Mouse (Mus musculus) MEL (cell line): ENCODE data around the gene Rgl3. TPM values are rescaled to one million over a fixed set of nuclear protein-coding genes. Genes with fewer than 3 reads are reported as not detected.
A peak's percentile ranks its signal among the peaks of the same experiment; 100 is the strongest.

Source experiments
- DNase-seq: peaks from one replicate; pipeline ENCODE4 v3.0.0; 2011; ENCODE audit warnings: low read depth, low spot score
- H3K27ac ChIP-seq: 2 replicates; pipeline ENCODE4 v1.5.1; 2012; ENCODE audit warnings: low read depth, mild to moderate bottlenecking, control low read depth, low read length, moderate library complexity; ENCODE audit not compliant: control insufficient read depth
- H3K27me3 ChIP-seq, 2 experiments: fragments of 150-350 bp in 1 of 2; sonication (generic) in 1 of 2; 2 replicates each; pipeline ENCODE4 v1.6.1; 2012; ENCODE audit warnings: low read length in 2 of 2, mild to moderate bottlenecking in 2 of 2, improper control_type of control experiment in 1 of 2, moderate library complexity in 1 of 2; ENCODE audit not compliant: insufficient read depth in 2 of 2, control insufficient read depth in 1 of 2
- H3K36me3 ChIP-seq, 2 experiments: 2 replicates each; pipeline ENCODE4 v1.6.1; 2012 to 2014; ENCODE audit warnings: low read length in 2 of 2, improper control_type of control experiment in 1 of 2, inconsistent platforms in 1 of 2, mild to moderate bottlenecking in 1 of 2; ENCODE audit not compliant: insufficient read depth in 2 of 2, control insufficient read depth in 1 of 2
- H3K4me1 ChIP-seq, 2 experiments: fragments of 150-350 bp in 1 of 2; sonication (generic) in 1 of 2; 2 replicates each; pipeline ENCODE4 v1.6.1; 2012; ENCODE audit warnings: low read length in 2 of 2, improper control_type of control experiment in 1 of 2, mild to moderate bottlenecking in 1 of 2; ENCODE audit not compliant: insufficient read depth in 2 of 2, control insufficient read depth in 1 of 2
- H3K4me3 ChIP-seq, 2 experiments: fragments of 150-350 bp in 1 of 2; sonication (generic) in 1 of 2; 2 replicates each; pipeline ENCODE4 v1.5.1; 2012; ENCODE audit warnings: low read depth in 2 of 2, low read length in 2 of 2, mild to moderate bottlenecking in 2 of 2, moderate library complexity in 2 of 2, control low read depth in 1 of 2, improper control_type of control experiment in 1 of 2; ENCODE audit not compliant: control insufficient read depth in 1 of 2, insufficient read depth in 1 of 2
- H3K79me2 ChIP-seq: 2 replicates; pipeline ENCODE4 v1.6.1; 2012; ENCODE audit warnings: mild to moderate bottlenecking, low read length, moderate library complexity; ENCODE audit not compliant: control insufficient read depth, poor library complexity, insufficient read depth
- H3K9ac ChIP-seq: 2 replicates; pipeline ENCODE4 v1.6.1; 2012; ENCODE audit warnings: low read depth, mild to moderate bottlenecking, control low read depth, low read length, moderate library complexity; ENCODE audit not compliant: control insufficient read depth, poor library complexity, severe bottlenecking
- H3K9me3 ChIP-seq: fragments of 150-350 bp; sonication (generic); replicated peaks from 2 replicates; pipeline ENCODE4 v1.6.1; 2012; ENCODE audit warnings: mild to moderate bottlenecking, low read length, improper control_type of control experiment, moderate library complexity; ENCODE audit not compliant: insufficient read depth
- BHLHE40 ChIP-seq: IDR thresholded peaks from 2 replicates; pipeline ENCODE4 v1.6.1; 2012; ENCODE audit warnings: low read depth, mild to moderate bottlenecking, inconsistent platforms, low read length, improper control_type of control experiment, borderline replicate concordance
- CHD1 ChIP-seq: IDR thresholded peaks from 2 replicates; pipeline ENCODE4 v1.6.1; 2012; ENCODE audit warnings: low read depth, mild to moderate bottlenecking, inconsistent platforms, low read length, improper control_type of control experiment
- CTCF ChIP-seq, 3 experiments: IDR thresholded peaks in 2 of 3; conservative IDR thresholded peaks in 1 of 3; 2 replicates each; pipeline ENCODE4 v1.5.1; 2011 to 2012; ENCODE audit warnings: low read length in 3 of 3, low read depth in 2 of 3, mild to moderate bottlenecking in 2 of 3, improper control_type of control experiment in 1 of 3, inconsistent platforms in 1 of 3, mixed read lengths in 1 of 3, moderate library complexity in 1 of 3; ENCODE audit not compliant: control insufficient read depth in 1 of 3, insufficient read depth in 1 of 3, poor library complexity in 1 of 3, severe bottlenecking in 1 of 3
- ELF1 ChIP-seq: IDR thresholded peaks from 2 replicates; pipeline ENCODE4 v1.6.1; 2014; ENCODE audit warnings: low read depth, mild to moderate bottlenecking, inconsistent platforms, low read length, improper control_type of control experiment, moderate library complexity
- EP300 ChIP-seq, 2 experiments: IDR thresholded peaks; 2 replicates each; pipeline ENCODE4 v1.6.1; 2011; ENCODE audit warnings: improper control_type of control experiment in 2 of 2, low read length in 2 of 2, low read depth in 1 of 2, mild to moderate bottlenecking in 1 of 2
- ETS1 ChIP-seq: IDR thresholded peaks from 2 replicates; pipeline ENCODE4 v1.6.1; 2012; ENCODE audit warnings: low read depth, mild to moderate bottlenecking, inconsistent platforms, low read length, improper control_type of control experiment, moderate library complexity
- GATA1 ChIP-seq: IDR thresholded peaks from 2 replicates; pipeline ENCODE4 v1.6.1; 2011; ENCODE audit warnings: low read depth, low read length, improper control_type of control experiment
- HCFC1 ChIP-seq: IDR thresholded peaks from 2 replicates; pipeline ENCODE4 v1.6.1; 2012; ENCODE audit warnings: low read depth, mild to moderate bottlenecking, inconsistent platforms, low read length, improper control_type of control experiment, moderate library complexity
- JUND ChIP-seq: IDR thresholded peaks from 2 replicates; pipeline ENCODE4 v1.6.1; 2011; ENCODE audit warnings: low read depth, mild to moderate bottlenecking, improper control_type of control experiment, low read length
- KAT2A ChIP-seq: conservative IDR thresholded peaks from 2 replicates; pipeline ENCODE4 v1.6.1; 2012; ENCODE audit warnings: low read depth, low read length, improper control_type of control experiment, inconsistent platforms
- MAFK ChIP-seq: IDR thresholded peaks from 2 replicates; pipeline ENCODE4 v1.6.1; 2011; ENCODE audit warnings: low read depth, mild to moderate bottlenecking, low read length, improper control_type of control experiment, borderline replicate concordance
- MAZ ChIP-seq: IDR thresholded peaks from 2 replicates; pipeline ENCODE4 v1.6.1; 2012; ENCODE audit warnings: low read depth, mild to moderate bottlenecking, inconsistent platforms, low read length, improper control_type of control experiment
- MEF2A ChIP-seq: IDR thresholded peaks from 2 replicates; pipeline ENCODE4 v1.6.1; 2014; ENCODE audit warnings: low read depth, mild to moderate bottlenecking, inconsistent platforms, low read length, improper control_type of control experiment; ENCODE audit not compliant: poor library complexity, insufficient replicate concordance, severe bottlenecking; ENCODE audit errors: extremely low read depth
- MXI1 ChIP-seq: IDR thresholded peaks from 2 replicates; pipeline ENCODE4 v1.6.1; 2011; ENCODE audit warnings: mild to moderate bottlenecking, low read depth, low read length, improper control_type of control experiment
- MYB ChIP-seq: IDR thresholded peaks from 2 replicates; pipeline ENCODE4 v1.6.1; 2011; ENCODE audit warnings: mild to moderate bottlenecking, low read depth, low read length, improper control_type of control experiment
- MYC ChIP-seq: IDR thresholded peaks from 2 replicates; pipeline ENCODE4 v1.6.1; 2011; ENCODE audit warnings: low read depth, mild to moderate bottlenecking, low read length, improper control_type of control experiment, moderate library complexity
- POLR2A ChIP-seq, 2 experiments: IDR thresholded peaks; 2 replicates each; pipeline ENCODE4 v1.6.1; 2011 to 2012; ENCODE audit warnings: low read length in 2 of 2, mild to moderate bottlenecking in 2 of 2, control low read depth in 1 of 2, improper control_type of control experiment in 1 of 2, low read depth in 1 of 2, moderate library complexity in 1 of 2; ENCODE audit not compliant: control insufficient read depth in 1 of 2, insufficient read depth in 1 of 2, poor library complexity in 1 of 2
- RAD21 ChIP-seq: IDR thresholded peaks from 2 replicates; pipeline ENCODE4 v1.6.1; 2011; ENCODE audit warnings: mild to moderate bottlenecking, low read depth, low read length, improper control_type of control experiment
- RCOR1 ChIP-seq: IDR thresholded peaks from 2 replicates; pipeline ENCODE4 v1.6.1; 2012; ENCODE audit warnings: low read depth, mild to moderate bottlenecking, inconsistent platforms, low read length, improper control_type of control experiment
- SMC3 ChIP-seq: IDR thresholded peaks from 2 replicates; pipeline ENCODE4 v1.6.1; 2011; ENCODE audit warnings: low read depth, low read length, improper control_type of control experiment
- TAL1 ChIP-seq: IDR thresholded peaks from 2 replicates; pipeline ENCODE4 v1.6.1; 2012; ENCODE audit warnings: mild to moderate bottlenecking, inconsistent platforms, low read length, moderate library complexity, mixed read lengths
- TCF12 ChIP-seq: IDR thresholded peaks from 2 replicates; pipeline ENCODE4 v1.6.1; 2014; ENCODE audit warnings: low read depth, mild to moderate bottlenecking, inconsistent platforms, low read length, improper control_type of control experiment, moderate library complexity
- UBTF ChIP-seq: IDR thresholded peaks from 2 replicates; pipeline ENCODE4 v1.6.1; 2012; ENCODE audit warnings: low read depth, mild to moderate bottlenecking, inconsistent platforms, low read length, improper control_type of control experiment, moderate library complexity, borderline replicate concordance; ENCODE audit not compliant: insufficient read depth
- ZC3H11A ChIP-seq: IDR thresholded peaks from 2 replicates; pipeline ENCODE4 v1.6.1; 2012; ENCODE audit warnings: low read depth, mild to moderate bottlenecking, inconsistent platforms, low read length, improper control_type of control experiment
- ZKSCAN1 ChIP-seq: IDR thresholded peaks from 2 replicates; pipeline ENCODE4 v1.6.1; 2012; ENCODE audit warnings: low read depth, mild to moderate bottlenecking, inconsistent platforms, low read length, improper control_type of control experiment, moderate library complexity
- ZMIZ1 ChIP-seq: IDR thresholded peaks from 2 replicates; pipeline ENCODE4 v1.6.1; 2012; ENCODE audit warnings: low read depth, mild to moderate bottlenecking, inconsistent platforms, low read length, improper control_type of control experiment, moderate library complexity
- ZNF384 ChIP-seq: IDR thresholded peaks from 2 replicates; pipeline ENCODE4 v1.6.1; 2012; ENCODE audit warnings: low read depth, mild to moderate bottlenecking, inconsistent platforms, low read length, improper control_type of control experiment
- polyA plus RNA-seq, 2 experiments: library from polyadenylated mRNA; stranded (reverse) in 1 of 2; unstranded in 1 of 2; fragments of >175 nt in 1 of 2; fragments of >200 nt in 1 of 2; gene quantifications; 2 replicates each; pipeline versions ENCODE4 v1.2.1 to v1.2.4; 2012; ENCODE audit warnings: low replicate concordance in 2 of 2, low read depth in 1 of 2; ENCODE audit not compliant: insufficient read length in 2 of 2, insufficient read depth in 1 of 2, missing spikeins in 1 of 2
- total RNA-seq: library from RNA; depleted of rRNA; stranded (reverse); fragments of 300-350 nt; gene quantifications from 2 replicates; pipeline ENCODE4 v1.2.3, GENCODE M21; 2012

Gene Rgl3
- total and polyA plus RNA-seq, 3 experiments, result not detected

DNA sequence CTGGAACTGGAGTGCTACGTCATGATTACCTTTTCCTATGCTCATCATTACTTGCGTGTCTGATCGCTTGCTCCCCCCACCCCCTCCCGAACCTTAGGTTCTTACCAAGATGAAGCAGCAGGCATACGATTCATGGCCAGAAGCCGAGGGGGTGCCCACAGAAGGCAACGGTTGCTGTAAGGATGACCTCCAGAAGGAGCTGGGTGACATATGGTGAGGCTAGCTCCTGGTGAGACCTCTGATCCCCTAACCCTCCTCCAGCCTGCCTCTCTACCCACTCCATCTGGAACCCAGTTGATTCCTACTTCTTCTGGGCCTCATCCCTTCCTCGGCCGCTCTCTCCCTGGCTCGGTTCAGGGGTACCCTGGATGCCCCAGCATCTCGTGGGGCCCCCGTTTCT lies 55.2 kb downstream of the Rgl3 start:
- Histone ChIP-seq H3K9me3 (no peaks in the 10 kb centered on the region), H3K36me3 (peaks cover 0 to 23% of the 10 kb centered on the region in 2 experiments; a peak in 2 of 4 replicates), H3K4me1 (peaks cover 17 to 29% of the 10 kb centered on the region in 2 experiments), H3K9ac (no peak overlapping the region), H3K4me3 (no peak overlapping the region), H3K27me3 (no peaks in the 10 kb centered on the region), H3K79me2 (no peaks in the 10 kb centered on the region), H3K27ac (no peak overlapping the region)
- TF ChIP-seq ZNF384 (no peak), ETS1 (no peak), MXI1 (no peak), ZC3H11A (no peak), POLR2A (IDR thresholded peaks at IDR 0.05; ENCODE audit: control insufficient read depth in 1 of 2, insufficient read depth in 1 of 2, low read depth in 1 of 2, low read length in 2 of 2, poor library complexity in 1 of 2) (no peak), ELF1 (no peak), GATA1 (no peak), MYC (no peak), JUND (no peak), UBTF (no peak), RCOR1 (no peak), ZKSCAN1 (no peak), CTCF (IDR thresholded peaks at IDR 0.05 in 2 of 3, conservative IDR thresholded peaks at IDR 0.05 in 1 of 3; ENCODE audit: control insufficient read depth in 1 of 3, insufficient read depth in 1 of 3, low read depth in 2 of 3, low read length in 3 of 3, poor library complexity in 1 of 3, severe bottlenecking in 1 of 3) (no peak), TCF12 (no peak), EP300 (IDR thresholded peaks at IDR 0.05; ENCODE audit: low read depth in 1 of 2, low read length in 2 of 2) (no peak), TAL1 (no peak), CHD1 (no peak), SMC3 (no peak), ZMIZ1 (no peak)
- DNase-seq, result no peak

DNA sequence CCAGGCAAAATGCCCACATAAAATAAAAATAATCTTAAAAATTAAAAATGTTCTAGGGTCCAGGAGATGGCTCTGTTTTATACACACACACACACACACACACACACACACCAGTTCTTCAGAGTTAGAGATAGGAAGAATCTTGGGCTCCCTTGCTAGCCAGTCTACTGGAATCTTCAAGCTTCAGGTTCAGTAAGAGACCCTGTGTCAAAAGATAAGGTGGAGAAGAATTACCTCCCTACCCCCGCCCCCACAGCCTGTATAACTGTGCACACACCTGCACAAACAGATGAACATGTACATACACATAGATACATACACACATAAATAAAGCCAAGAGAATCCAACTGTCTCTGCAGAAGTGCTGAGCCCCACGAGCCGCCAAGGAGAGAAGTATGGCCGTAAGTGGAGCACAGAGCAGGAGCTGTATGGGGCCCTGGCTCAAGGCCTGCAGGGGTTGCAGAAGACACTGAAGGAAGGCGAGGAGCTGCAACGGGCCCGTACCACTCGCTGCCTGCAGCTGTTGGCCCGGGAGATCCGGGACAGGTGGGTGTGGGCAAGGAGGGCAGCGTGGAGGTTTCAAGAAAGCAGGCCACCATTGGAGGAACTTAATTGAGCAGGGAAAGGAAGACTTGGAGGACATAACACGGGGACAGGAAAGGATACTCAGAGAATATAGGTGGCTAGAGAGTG lies 56.7 kb downstream of the Rgl3 start:
- Histone ChIP-seq H3K4me1 (peaks cover 17 to 29% of the 10 kb centered on the region in 2 experiments), H3K9ac (no peak overlapping the region), H3K27me3 (no peaks in the 10 kb centered on the region), H3K4me3 (no peak overlapping the region), H3K9me3 (no peaks in the 10 kb centered on the region), H3K36me3 (peaks cover 0 to 23% of the 10 kb centered on the region in 2 experiments; a peak in 2 of 4 replicates), H3K27ac (no peak overlapping the region), H3K79me2 (no peaks in the 10 kb centered on the region)
- DNase-seq, result peak; percentile 65
- TF ChIP-seq RAD21, result no peak
- no peak for TF ChIP-seq UBTF
- peak; percentile 59 for TF ChIP-seq TAL1
- no peak for TF ChIP-seq BHLHE40
- TF ChIP-seq GATA1, result peak; percentile 73
- no peak for TF ChIP-seq CTCF (IDR thresholded peaks at IDR 0.05 in 2 of 3, conservative IDR thresholded peaks at IDR 0.05 in 1 of 3; ENCODE audit: control insufficient read depth in 1 of 3, insufficient read depth in 1 of 3, low read depth in 2 of 3, low read length in 3 of 3, poor library complexity in 1 of 3, severe bottlenecking in 1 of 3)
- TF ChIP-seq CHD1, result no peak
- no peak for TF ChIP-seq ZC3H11A
- no peak for TF ChIP-seq MAFK
- peak; percentile 79 for TF ChIP-seq TCF12
- no peak for TF ChIP-seq POLR2A (IDR thresholded peaks at IDR 0.05; ENCODE audit: control insufficient read depth in 1 of 2, insufficient read depth in 1 of 2, low read depth in 1 of 2, low read length in 2 of 2, poor library complexity in 1 of 2)
- TF ChIP-seq MYB, result no peak
- TF ChIP-seq EP300 (IDR thresholded peaks at IDR 0.05; ENCODE audit: low read depth in 1 of 2, low read length in 2 of 2), result peak; percentile 31 to 78; a peak in 3 of 4 replicates
- no peak for TF ChIP-seq ZNF384
- no peak for TF ChIP-seq SMC3
- no peak for TF ChIP-seq MEF2A
- peak; percentile 18; the same call in 1 of the 2 replicates for TF ChIP-seq MAZ
- no peak for TF ChIP-seq KAT2A
- no peak for TF ChIP-seq HCFC1
- no peak for TF ChIP-seq ELF1
- TF ChIP-seq RCOR1, result no peak
